Mouse (Mus musculus) hindbrain, postnatal 0 days (tissue): ENCODE results near the gene Wdr91. TPM values are rescaled to one million over a fixed set of nuclear protein-coding genes. Genes with fewer than 3 reads are reported as not detected.

Experiments used
- ATAC-seq: fragments of 200-750 bp; cut with Nextera tagmentation; 2 replicates; pipeline ENCODE4 v1.8.0; 2017; ENCODE audit warnings: mild to moderate bottlenecking, moderate TSS enrichment, moderate library complexity
- DNase-seq: peaks from one replicate; pipeline ENCODE4 v3.0.0-alpha.2; 2015; ENCODE audit warnings: low spot score
- H3K27ac ChIP-seq: fragments of 300-500 bp; sonication (generic); 2 replicates; pipeline ENCODE4 v1.5.1; 2014; ENCODE audit warnings: mild to moderate bottlenecking
- H3K27me3 ChIP-seq: fragments of 300-500 bp; sonication (generic); 2 replicates; pipeline ENCODE4 v1.6.1; 2014; ENCODE audit warnings: low read length, mixed read lengths; ENCODE audit not compliant: insufficient read depth
- H3K36me3 ChIP-seq: fragments of 300-500 bp; sonication (generic); 2 replicates; pipeline ENCODE4 v1.6.1; 2014; ENCODE audit warnings: low read length, mixed read lengths; ENCODE audit not compliant: insufficient read depth
- H3K4me1 ChIP-seq: fragments of 300-500 bp; sonication (generic); 2 replicates; pipeline ENCODE4 v1.6.1; 2014; ENCODE audit warnings: antibody characterized with exemption, low read length, mixed read lengths; ENCODE audit not compliant: insufficient read depth
- H3K4me2 ChIP-seq: fragments of 300-500 bp; sonication (generic); 2 replicates; pipeline ENCODE4 v1.6.1; 2014; ENCODE audit warnings: low read depth, mild to moderate bottlenecking, low read length, moderate library complexity, mixed read lengths
- H3K4me3 ChIP-seq: fragments of 300-500 bp; sonication (generic); 2 replicates; pipeline ENCODE4 v1.5.1; 2014; ENCODE audit warnings: low read length
- H3K9ac ChIP-seq: fragments of 300-500 bp; sonication (generic); replicated peaks from 2 replicates; pipeline ENCODE4 v1.6.1; 2014; ENCODE audit warnings: mild to moderate bottlenecking, low read length, moderate library complexity, mixed read lengths
- H3K9me3 ChIP-seq: fragments of 300-500 bp; sonication (generic); 2 replicates; pipeline ENCODE4 v1.6.1; 2016; ENCODE audit warnings: low read length, mixed read lengths
- CTCF ChIP-seq: IDR thresholded peaks from 2 replicates; pipeline ENCODE4 v1.5.1; 2016; ENCODE audit warnings: antibody characterized with exemption, control low read depth, low read depth
- WGBS: fragments of 180-500 bp; shearing (Covaris S2); extraction: QIAGEN DNeasy Blood & Tissue Kit; methylation state at CpG from one replicate; pipeline ENCODE4 v1.1.7; 2014; 5-methylcytosine and 5-hydroxymethylcytosine counted together
- polyA plus RNA-seq: library from polyadenylated mRNA; unstranded; fragments of >200 nt; fragmentation: Nextera tagmentation; extraction: Ambion mirVana; gene quantifications from 2 replicates; pipeline ENCODE4 v1.2.1, GENCODE M21; 2015
- total RNA-seq: library from RNA; depleted of rRNA; stranded (reverse); fragments of >200 nt; gene quantifications from 2 replicates; pipeline ENCODE4 v1.2.3, GENCODE M21; 2014

Wdr91 gene
- total and polyA plus RNA-seq, 2 experiments from 2014 or later: 17.9 to 52.7 TPM

GRCm38 (mm10) chr6:34865711-34866593 lies 44.7 kb downstream of the Wdr91 start:
- Histone ChIP-seq H3K4me1 (no peaks in the 10 kb centered on the region), H3K27ac (no peak overlapping the region), H3K36me3 (no peaks in the 10 kb centered on the region), H3K4me3 (no peak overlapping the region), H3K27me3 (no peaks in the 10 kb centered on the region), H3K4me2 (no peak overlapping the region), H3K9me3 (no peaks in the 10 kb centered on the region), H3K9ac (no peak overlapping the region)
- WGBS: 65% methylated on average over 7 of the region's 7 CpGs
- no peak for ATAC-seq
- no peak for TF ChIP-seq CTCF
- DNase-seq: no peak

- H3K27ac ChIP-seq: no peak overlapping the region; the same call in 1 of the 2 replicates
- no peaks in the 10 kb centered on the region for H3K9me3 ChIP-seq
- H3K36me3 ChIP-seq: no peaks in the 10 kb centered on the region
- no peak for ATAC-seq
- no peak overlapping the region for H3K4me3 ChIP-seq
- H3K4me2 ChIP-seq: no peak overlapping the region
- H3K9ac ChIP-seq: no peak overlapping the region
- WGBS: 68% methylated on average over 5 of the region's 5 CpGs
- no peaks in the 10 kb centered on the region for H3K27me3 ChIP-seq
- H3K4me1 ChIP-seq: no peaks in the 10 kb centered on the region
- DNase-seq: no peak
- TF ChIP-seq CTCF: no peak
These were observed 45.5 kb downstream of the Wdr91 start for GRCm38 (mm10) chr6:34865213-34865612.

GRCm38 (mm10) chr6:34863786-34864514 lies 46.7 kb downstream of the Wdr91 start:
- 77% methylated on average over 9 of the region's 9 CpGs for WGBS
- no peak overlapping the region for H3K4me2 ChIP-seq
- H3K27me3 ChIP-seq: no peaks in the 10 kb centered on the region
- H3K9me3 ChIP-seq: no peaks in the 10 kb centered on the region
- ATAC-seq (no peak), DNase-seq (no peak)
- no peaks in the 10 kb centered on the region for H3K4me1 ChIP-seq
- no peak overlapping the region for H3K4me3 ChIP-seq
- no peak overlapping the region for H3K27ac ChIP-seq
- TF ChIP-seq CTCF: no peak
- no peak overlapping the region for H3K9ac ChIP-seq
- H3K36me3 ChIP-seq: no peaks in the 10 kb centered on the region

GRCm38 (mm10) chr6:34862791-34863403 lies 47.8 kb downstream of the Wdr91 start, which contains the start of gene Tmem140:
Gene Tmem140, plus strand, starts transcription at chr6:34863146.
- DNase-seq (no peak), ATAC-seq (no peak)
- 70% methylated on average over 11 of the region's 11 CpGs for WGBS
- Histone ChIP-seq H3K9me3 (no peaks in the 10 kb centered on the region), H3K4me3 (no peak within 1 kb of the TSS), H3K4me1 (no peaks in the 10 kb centered on the region), H3K9ac (no peak within 1 kb of the TSS), H3K27me3 (no peaks in the 10 kb centered on the region), H3K27ac (peak within 1 kb of the TSS; percentile 45; the same call in 1 of the 2 replicates), H3K4me2 (peak within 1 kb of the TSS; percentile 31), H3K36me3 (no peaks in the 10 kb centered on the region)
- TF ChIP-seq CTCF: no peak

GRCm38 (mm10) chr6:34862381-34862780 lies 48.3 kb downstream of the Wdr91 start:
- no peak for TF ChIP-seq CTCF
- H3K4me2 ChIP-seq: no peak overlapping the region
- WGBS: 92% methylated on average over 6 of the region's 6 CpGs
- peak overlapping the region; percentile 45; the same call in 1 of the 2 replicates for H3K27ac ChIP-seq
- no peak for ATAC-seq
- no peaks in the 10 kb centered on the region for H3K36me3 ChIP-seq
- no peaks in the 10 kb centered on the region for H3K9me3 ChIP-seq
- H3K4me3 ChIP-seq: no peak overlapping the region
- no peaks in the 10 kb centered on the region for H3K27me3 ChIP-seq
- no peak for DNase-seq
- no peak overlapping the region for H3K9ac ChIP-seq
- H3K4me1 ChIP-seq: no peaks in the 10 kb centered on the region

GRCm38 (mm10) chr6:34861546-34862053 lies 49.1 kb downstream of the Wdr91 start:
- Histone ChIP-seq H3K9me3 (no peaks in the 10 kb centered on the region), H3K4me2 (no peak overlapping the region), H3K27ac (no peak overlapping the region), H3K4me3 (no peak overlapping the region), H3K9ac (no peak overlapping the region), H3K27me3 (no peaks in the 10 kb centered on the region), H3K36me3 (no peaks in the 10 kb centered on the region), H3K4me1 (no peaks in the 10 kb centered on the region)
- DNase-seq (no peak), ATAC-seq (no peak)
- TF ChIP-seq CTCF: no peak
- 93% methylated on average over 11 of the region's 11 CpGs for WGBS
